Mouse (Mus musculus): ENCODE results near the gene Fadd. TPM values are rescaled to one million over a fixed set of nuclear protein-coding genes. Genes with fewer than 3 reads are reported as not detected.

The Fadd gene
- total and polyA plus RNA-seq, 3 experiments: 7.2 to 11.6 TPM; not detected in 1

GRCm38 (mm10) chr7:144609568-144609967 lies 27.3 kb upstream of the Fadd start:
- no peak overlapping the region for H3K27ac ChIP-seq (ENCODE audit: control insufficient read depth, low read depth, low read length)
- no peaks in the 10 kb centered on the region for H3K9me3 ChIP-seq (replicated peaks; ENCODE audit: insufficient read depth, low read length)
- DNase-seq (ENCODE audit: low read depth, low spot score): no peak
- no peak for TF ChIP-seq NELFE (IDR thresholded peaks at IDR 0.05; ENCODE audit: low read depth, low read length)
- H3K9ac ChIP-seq (ENCODE audit: control insufficient read depth, low read depth, low read length, poor library complexity, severe bottlenecking): no peak overlapping the region
- no peaks in the 10 kb centered on the region for H3K36me3 ChIP-seq (ENCODE audit: control insufficient read depth in 1 of 2, insufficient read depth in 2 of 2, low read length in 2 of 2)
- H3K4me3 ChIP-seq (ENCODE audit: control insufficient read depth in 1 of 2, insufficient read depth in 1 of 2, low read depth in 2 of 2, low read length in 2 of 2): no peak overlapping the region
- no peaks in the 10 kb centered on the region for H3K79me2 ChIP-seq (ENCODE audit: control insufficient read depth, insufficient read depth, low read length, poor library complexity)
- H3K27me3 ChIP-seq (ENCODE audit: control insufficient read depth in 1 of 2, insufficient read depth in 2 of 2, low read length in 2 of 2): no peaks in the 10 kb centered on the region
- no peaks in the 10 kb centered on the region for H3K4me1 ChIP-seq (ENCODE audit: control insufficient read depth in 1 of 2, insufficient read depth in 2 of 2, low read length in 2 of 2)

- Histone ChIP-seq H3K9ac (ENCODE audit: control insufficient read depth, low read depth, low read length, poor library complexity, severe bottlenecking) (no peak overlapping the region), H3K4me3 (ENCODE audit: control insufficient read depth in 1 of 2, insufficient read depth in 1 of 2, low read depth in 2 of 2, low read length in 2 of 2) (no peak overlapping the region), H3K79me2 (ENCODE audit: control insufficient read depth, insufficient read depth, low read length, poor library complexity) (no peaks in the 10 kb centered on the region), H3K4me1 (ENCODE audit: control insufficient read depth in 1 of 2, insufficient read depth in 2 of 2, low read length in 2 of 2) (no peaks in the 10 kb centered on the region), H3K9me3 (replicated peaks; ENCODE audit: insufficient read depth, low read length) (no peaks in the 10 kb centered on the region), H3K27me3 (ENCODE audit: control insufficient read depth in 1 of 2, insufficient read depth in 2 of 2, low read length in 2 of 2) (no peaks in the 10 kb centered on the region), H3K27ac (ENCODE audit: control insufficient read depth, low read depth, low read length) (no peak overlapping the region), H3K36me3 (ENCODE audit: control insufficient read depth in 1 of 2, insufficient read depth in 2 of 2, low read length in 2 of 2) (no peaks in the 10 kb centered on the region)
- TF ChIP-seq UBTF (IDR thresholded peaks at IDR 0.05; ENCODE audit: borderline replicate concordance, insufficient read depth, low read depth, low read length) (no peak), E2F4 (IDR thresholded peaks at IDR 0.05; ENCODE audit: borderline replicate concordance, low read depth, low read length) (no peak), POLR2AphosphoS5 (IDR thresholded peaks at IDR 0.05; ENCODE audit: borderline replicate concordance, low read depth, low read length) (no peak), MYB (IDR thresholded peaks at IDR 0.05; ENCODE audit: low read depth, low read length) (no peak), USF1 (IDR thresholded peaks at IDR 0.05; ENCODE audit: low read depth, low read length) (no peak), SIN3A (IDR thresholded peaks at IDR 0.05; ENCODE audit: low read length) (no peak), JUND (IDR thresholded peaks at IDR 0.05; ENCODE audit: low read depth, low read length) (no peak), MAX (IDR thresholded peaks at IDR 0.05; ENCODE audit: low read length) (no peak), CHD2 (IDR thresholded peaks at IDR 0.05; ENCODE audit: low read length) (no peak), MAZ (IDR thresholded peaks at IDR 0.05; ENCODE audit: low read depth, low read length) (no peak), KAT2A (conservative IDR thresholded peaks at IDR 0.05; ENCODE audit: low read depth, low read length) (no peak), TAL1 (IDR thresholded peaks at IDR 0.05; ENCODE audit: low read length) (no peak), TBP (IDR thresholded peaks at IDR 0.05; ENCODE audit: low read depth, low read length) (no peak), USF2 (IDR thresholded peaks at IDR 0.05; ENCODE audit: borderline replicate concordance in 1 of 2, insufficient read depth in 1 of 2, low read depth in 1 of 2, low read length in 2 of 2) (no peak)
- DNase-seq (ENCODE audit: low read depth, low spot score): no peak
Observed at GRCm38 (mm10) chr7:144607862-144608261, 25.6 kb upstream of the Fadd start.

DNA sequence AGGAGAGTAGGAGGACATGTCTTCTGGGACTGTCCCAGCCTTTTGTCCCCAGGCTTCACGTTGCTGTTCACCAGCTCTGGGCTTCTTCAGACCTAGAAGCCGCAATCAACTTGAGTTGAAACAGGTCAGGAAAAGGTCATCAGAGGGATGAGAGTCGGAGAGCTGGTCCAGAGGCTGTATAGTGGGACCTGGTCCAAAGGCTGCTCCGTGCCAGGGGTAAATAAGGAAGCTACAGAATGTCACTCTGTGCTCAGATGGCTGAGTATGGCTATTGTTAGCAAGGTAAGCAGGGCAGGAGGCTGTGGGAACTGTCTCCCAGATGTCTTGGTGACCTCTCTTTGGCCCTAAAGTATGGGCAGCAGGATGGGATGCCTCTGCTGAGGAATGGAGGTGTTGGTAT lies 22.5 kb upstream of the Fadd start:
- TF ChIP-seq MYC (IDR thresholded peaks at IDR 0.05; ENCODE audit: low read depth, low read length): no peak
- TF ChIP-seq NRF1 (IDR thresholded peaks at IDR 0.05; ENCODE audit: insufficient read depth, low read depth, low read length, poor library complexity, severe bottlenecking): no peak
- TF ChIP-seq TCF12 (IDR thresholded peaks at IDR 0.05; ENCODE audit: low read depth, low read length): no peak
- TF ChIP-seq ELF1 (IDR thresholded peaks at IDR 0.05; ENCODE audit: low read depth, low read length): no peak
- TF ChIP-seq USF2 (IDR thresholded peaks at IDR 0.05; ENCODE audit: borderline replicate concordance in 1 of 2, insufficient read depth in 1 of 2, low read depth in 1 of 2, low read length in 2 of 2): no peak
- TF ChIP-seq MYB (IDR thresholded peaks at IDR 0.05; ENCODE audit: low read depth, low read length): no peak
- no peak for TF ChIP-seq TBP (IDR thresholded peaks at IDR 0.05; ENCODE audit: low read depth, low read length)
- no peak for TF ChIP-seq GATA1 (IDR thresholded peaks at IDR 0.05; ENCODE audit: low read depth, low read length)
- TF ChIP-seq UBTF (IDR thresholded peaks at IDR 0.05; ENCODE audit: borderline replicate concordance, insufficient read depth, low read depth, low read length): no peak
- TF ChIP-seq RCOR1 (IDR thresholded peaks at IDR 0.05; ENCODE audit: low read depth, low read length): no peak
- no peak for TF ChIP-seq USF1 (IDR thresholded peaks at IDR 0.05; ENCODE audit: low read depth, low read length)
- TF ChIP-seq ETS1 (IDR thresholded peaks at IDR 0.05; ENCODE audit: low read depth, low read length): no peak
- H3K79me2 ChIP-seq (ENCODE audit: control insufficient read depth, insufficient read depth, low read length, poor library complexity): no peaks in the 10 kb centered on the region
- DNase-seq (ENCODE audit: low read depth, low spot score): no peak
- H3K4me3 ChIP-seq (ENCODE audit: control insufficient read depth in 1 of 2, insufficient read depth in 1 of 2, low read depth in 2 of 2, low read length in 2 of 2): no peak overlapping the region
- no peaks in the 10 kb centered on the region for H3K36me3 ChIP-seq (ENCODE audit: control insufficient read depth in 1 of 2, insufficient read depth in 2 of 2, low read length in 2 of 2)
- no peak overlapping the region for H3K9ac ChIP-seq (ENCODE audit: control insufficient read depth, low read depth, low read length, poor library complexity, severe bottlenecking)
- H3K9me3 ChIP-seq (replicated peaks; ENCODE audit: insufficient read depth, low read length): no peaks in the 10 kb centered on the region
- H3K27me3 ChIP-seq (ENCODE audit: control insufficient read depth in 1 of 2, insufficient read depth in 2 of 2, low read length in 2 of 2): no peaks in the 10 kb centered on the region
- no peak overlapping the region for H3K27ac ChIP-seq (ENCODE audit: control insufficient read depth, low read depth, low read length)
- no peaks in the 10 kb centered on the region for H3K4me1 ChIP-seq (ENCODE audit: control insufficient read depth in 1 of 2, insufficient read depth in 2 of 2, low read length in 2 of 2)
